Mouse (Mus musculus) frontal cortex, adult (tissue): ENCODE measurements at regions not wholly inside any gene's neighbourhood (a gene's known extent, or its start where the extent isn't known, plus 50 kb on each side); places are given as distances from the start of the nearest gene placed in this dataset.
A peak's percentile ranks its signal among the peaks of the same experiment; 100 is the strongest.

Source experiments
- ATAC-seq: cut with Nextera tagmentation; 2 replicates; pipeline ENCODE4 v1.9.2; 2017; ENCODE audit warnings: mild to moderate bottlenecking, moderate library complexity, mixed read lengths; ENCODE audit not compliant: low TSS enrichment

GRCm38 (mm10) chr11:22644010-22644625 is 132.2 kb downstream of the Tmem17 start:
- peak; percentile 83 for ATAC-seq

DNA sequence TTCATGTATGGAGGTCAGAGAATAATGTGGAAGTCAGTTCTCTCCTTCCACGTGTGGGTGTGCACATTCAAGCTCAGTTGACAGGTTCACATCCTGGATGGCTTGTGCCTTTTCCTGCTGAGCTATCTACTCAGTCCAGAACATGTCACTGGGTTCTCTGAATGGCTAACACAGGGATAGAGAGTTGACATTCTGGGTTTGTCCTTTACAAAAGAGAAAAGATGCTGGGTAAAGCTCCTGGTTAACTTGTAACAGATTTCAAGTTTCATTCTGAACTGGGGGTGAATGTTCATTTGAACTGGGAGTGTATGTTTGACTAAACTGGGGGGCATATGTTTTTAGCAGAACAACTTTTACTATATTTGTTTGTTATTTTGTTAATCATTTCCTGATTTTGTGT is 133.0 kb downstream of the Tmem17 start:
- no peak for ATAC-seq

DNA sequence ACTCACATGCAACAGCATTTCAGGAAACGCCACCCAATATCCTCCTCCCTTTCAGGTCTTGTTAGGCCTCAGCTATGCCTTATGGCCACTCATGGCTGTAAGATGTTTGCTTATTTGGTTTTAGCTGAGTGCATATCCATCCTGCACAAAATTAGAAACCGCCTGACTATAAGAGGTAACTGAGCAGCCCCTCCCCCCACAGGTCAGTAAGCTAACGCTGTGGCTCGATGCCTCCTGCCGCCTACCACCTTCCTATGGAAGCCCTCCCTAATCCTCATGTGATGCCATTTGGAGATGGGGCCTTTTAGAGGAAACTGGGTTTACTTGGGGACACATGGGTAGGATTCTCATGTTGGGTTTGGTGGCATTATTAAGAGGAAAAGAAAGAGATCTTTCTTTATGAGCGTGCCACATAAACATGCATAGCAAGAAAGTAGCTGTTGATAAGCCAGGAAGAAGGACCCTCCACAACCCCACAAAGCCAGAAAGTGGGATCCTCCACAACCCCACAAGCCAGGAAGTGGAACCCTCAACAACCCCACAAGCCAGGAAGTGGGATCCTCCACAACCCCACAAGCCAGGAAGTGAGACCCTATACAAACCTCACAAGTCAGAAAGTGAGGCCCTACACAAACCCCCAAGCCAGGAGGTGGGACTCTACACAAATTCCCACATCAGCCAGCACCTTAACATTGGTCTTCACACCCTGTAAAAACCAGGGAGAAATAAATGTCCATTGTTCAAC is 134.5 kb downstream of the Tmem17 start:
- no peak for ATAC-seq

- ATAC-seq: no peak
Observed at GRCm38 (mm10) chr11:22648275-22648674, 136.4 kb downstream of the Tmem17 start.

DNA sequence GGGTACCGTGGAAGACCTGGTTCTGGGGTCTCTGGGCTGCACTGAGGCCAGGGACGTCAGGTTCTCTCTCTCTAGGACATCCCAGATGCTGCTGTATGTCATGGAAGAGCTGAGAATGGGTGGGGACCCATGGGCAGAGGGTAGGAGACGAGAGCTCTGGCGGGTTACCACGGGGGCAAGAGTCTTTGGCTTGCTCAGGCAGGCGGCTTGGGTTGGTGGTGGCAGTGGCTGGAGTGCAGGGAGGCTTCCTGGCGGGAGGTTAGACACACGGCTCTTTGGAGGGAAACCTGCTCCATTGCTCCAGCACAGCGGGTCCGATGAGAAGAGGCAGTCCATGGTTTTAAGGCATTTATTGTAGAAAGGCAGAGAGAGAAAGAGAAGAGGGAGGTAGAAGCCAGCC is 138.9 kb downstream of the Tmem17 start:
- ATAC-seq: no peak

GRCm38 (mm10) chr11:22651313-22651712 is 139.4 kb downstream of the Tmem17 start:
- no peak for ATAC-seq

GRCm38 (mm10) chr11:22651911-22652310 is 140.0 kb downstream of the Tmem17 start:
- no peak for ATAC-seq

GRCm38 (mm10) chr11:22652931-22653330 is 141.0 kb downstream of the Tmem17 start:
- no peak for ATAC-seq

GRCm38 (mm10) chr11:22653366-22653765 is 141.5 kb downstream of the Tmem17 start:
- no peak for ATAC-seq

DNA sequence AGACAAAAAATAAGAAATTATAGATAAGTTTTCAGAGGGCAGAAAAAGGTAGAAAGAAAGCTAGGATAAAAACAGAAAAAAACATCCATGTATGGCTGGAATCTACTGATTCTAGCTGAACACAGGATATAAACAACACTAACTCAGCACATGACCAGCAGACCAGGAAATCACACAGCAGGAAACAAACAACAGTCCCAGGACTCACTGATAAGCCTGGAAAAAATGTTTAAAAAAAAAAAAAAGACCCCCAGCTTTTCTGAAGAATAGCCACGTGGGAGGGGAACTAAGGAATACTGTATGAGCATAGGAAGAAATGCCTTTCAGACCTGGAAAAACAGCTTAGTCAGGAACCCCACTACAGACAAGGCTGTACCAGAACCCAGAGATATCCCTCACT is 145.7 kb downstream of the Tmem17 start:
- ATAC-seq: no peak

DNA sequence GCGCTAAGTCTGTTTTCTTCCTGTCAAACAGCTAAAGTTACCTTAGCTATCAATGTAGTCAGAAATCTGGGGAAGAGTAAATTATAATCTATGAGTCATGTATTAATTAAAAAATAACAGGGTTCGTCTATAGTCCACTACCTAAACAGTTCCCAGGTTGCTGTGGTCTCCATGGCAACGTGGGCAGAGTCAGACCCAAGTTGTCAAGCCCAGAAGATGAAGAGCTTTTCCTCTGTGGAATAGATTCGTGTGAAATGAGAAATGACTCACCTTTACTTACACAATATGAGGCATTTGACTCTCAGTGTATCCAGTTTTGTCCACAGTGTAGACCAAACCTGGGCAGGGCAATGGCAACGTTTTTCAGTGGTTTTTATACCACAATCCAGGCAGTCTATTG is 149.2 kb downstream of the Tmem17 start:
- ATAC-seq: no peak

- peak; percentile 64; the same call in 1 of the 2 replicates for ATAC-seq
Observed at GRCm38 (mm10) chr11:22661713-22662551, 150.0 kb downstream of the Tmem17 start.

DNA sequence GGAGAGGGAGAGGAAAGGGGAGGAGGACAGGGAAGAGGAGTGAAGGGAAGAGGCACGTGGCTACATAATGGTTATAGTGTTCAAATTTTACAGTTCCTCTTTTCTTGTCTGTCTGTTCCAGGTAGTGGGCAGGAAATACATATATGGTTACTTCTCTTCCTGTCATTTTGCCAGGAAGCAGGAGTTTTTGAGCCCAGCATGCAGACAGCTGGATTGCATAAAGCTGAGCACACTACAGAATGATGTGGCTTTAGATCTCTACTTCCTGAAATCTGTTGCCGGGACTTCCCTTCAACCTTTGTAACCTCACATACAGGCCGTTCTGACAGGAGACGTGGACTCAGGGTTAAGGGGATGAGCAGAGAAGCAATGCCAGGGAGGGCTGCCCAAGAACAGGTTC is 154.1 kb downstream of the Tmem17 start:
- ATAC-seq: no peak

DNA sequence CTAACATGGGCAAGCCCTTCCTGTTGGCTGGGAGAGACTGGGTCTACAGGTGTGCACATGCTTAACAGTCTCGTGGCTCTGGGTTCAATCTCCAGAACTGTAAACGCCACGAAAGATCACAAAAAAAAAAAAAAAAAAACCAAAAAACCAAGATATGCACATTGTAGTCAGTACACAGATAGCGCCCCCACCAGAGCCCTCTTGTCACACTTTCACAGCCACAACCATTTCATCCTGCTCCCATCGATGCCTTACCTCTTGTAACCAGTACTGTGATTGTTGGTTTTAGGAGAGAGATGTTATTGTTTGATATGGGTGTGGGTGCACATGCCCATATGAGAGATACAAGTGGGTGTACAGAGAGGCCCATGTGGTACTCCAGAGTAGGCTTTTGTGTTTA is 154.5 kb downstream of the Tmem17 start:
- no peak for ATAC-seq

- ATAC-seq: no peak
Observed at GRCm38 (mm10) chr11:22668220-22668619, 156.3 kb downstream of the Tmem17 start.

DNA sequence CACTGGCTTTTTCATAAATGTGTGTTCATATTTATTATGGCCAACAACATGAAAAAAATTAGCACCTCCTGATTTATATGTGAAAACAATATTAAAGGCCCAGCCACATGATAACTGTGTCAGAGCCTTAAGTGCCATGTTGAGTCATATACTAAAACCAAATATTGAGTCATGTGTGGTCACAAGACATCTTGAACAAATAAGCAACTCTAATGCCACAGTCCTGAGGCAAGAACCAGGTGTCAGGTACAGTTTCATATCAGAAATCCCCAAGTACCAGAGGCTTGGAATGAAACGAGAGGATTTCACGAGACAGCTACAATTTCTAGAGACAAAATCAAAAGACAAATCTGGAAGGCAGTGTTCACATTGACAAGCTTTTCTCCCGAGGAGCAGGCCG is 157.4 kb downstream of the Tmem17 start:
- ATAC-seq: no peak

GRCm38 (mm10) chr11:22671791-22672490 is 160.1 kb downstream of the Tmem17 start:
- peak; percentile 98 for ATAC-seq

DNA sequence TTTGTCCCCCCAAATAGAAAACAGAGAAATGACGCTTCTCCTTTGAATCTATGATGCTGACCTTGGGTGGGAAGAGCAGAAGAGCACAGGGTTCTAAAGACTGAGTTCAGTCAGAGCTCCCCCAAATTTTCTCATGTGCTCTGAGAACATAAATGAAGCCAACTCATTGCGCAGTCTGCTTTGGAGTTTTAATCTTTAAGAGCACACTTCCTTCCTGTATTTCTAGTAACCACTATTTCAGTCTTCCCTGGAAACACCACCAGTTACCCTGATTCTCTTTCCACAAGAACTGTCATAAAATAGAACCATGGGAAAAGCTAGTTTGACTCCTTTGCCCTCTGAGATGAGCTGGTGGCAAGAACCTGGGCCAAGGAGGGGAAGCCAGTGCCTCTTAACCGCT is 163.2 kb downstream of the Tmem17 start:
- no peak for ATAC-seq

DNA sequence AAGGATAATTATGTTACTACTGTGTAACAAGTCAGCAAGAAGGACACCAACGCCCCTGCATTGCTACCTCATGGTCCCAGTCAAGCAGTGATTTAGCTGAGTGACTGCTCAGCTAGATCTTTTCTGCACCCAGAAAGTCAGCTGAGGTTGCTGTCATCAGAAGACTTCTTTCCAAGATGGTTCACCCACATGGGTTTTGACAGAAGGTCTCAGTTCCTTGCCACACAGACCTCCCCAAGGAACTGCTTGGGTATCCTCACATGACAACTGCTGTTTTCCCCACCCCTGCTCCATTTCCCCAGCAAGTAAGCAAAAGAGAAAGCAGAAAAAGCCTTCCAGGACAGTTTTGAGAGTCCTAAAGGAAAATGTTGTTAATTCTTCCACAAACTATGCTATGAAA is 163.9 kb downstream of the Tmem17 start:
- ATAC-seq: no peak

DNA sequence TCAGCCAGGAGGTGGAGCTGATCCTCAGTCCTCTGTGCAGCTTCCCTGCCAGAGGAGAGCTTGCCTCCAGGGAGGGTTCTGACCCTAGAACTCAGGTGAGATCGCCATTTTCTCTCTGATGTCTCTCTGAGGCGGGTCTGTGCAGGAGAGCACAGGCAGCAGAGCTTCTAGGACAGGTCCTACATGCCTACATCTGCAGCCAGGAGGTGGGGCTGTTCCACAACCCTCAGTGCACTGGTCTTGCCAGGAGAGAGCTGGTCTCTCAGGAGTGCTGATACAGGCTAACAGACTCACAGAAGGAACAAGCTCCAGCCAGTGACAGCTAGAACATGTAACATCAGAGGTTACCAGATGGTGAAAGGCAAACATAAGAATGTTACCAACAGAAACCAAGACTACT is 165.4 kb downstream of the Tmem17 start:
- no peak for ATAC-seq

DNA sequence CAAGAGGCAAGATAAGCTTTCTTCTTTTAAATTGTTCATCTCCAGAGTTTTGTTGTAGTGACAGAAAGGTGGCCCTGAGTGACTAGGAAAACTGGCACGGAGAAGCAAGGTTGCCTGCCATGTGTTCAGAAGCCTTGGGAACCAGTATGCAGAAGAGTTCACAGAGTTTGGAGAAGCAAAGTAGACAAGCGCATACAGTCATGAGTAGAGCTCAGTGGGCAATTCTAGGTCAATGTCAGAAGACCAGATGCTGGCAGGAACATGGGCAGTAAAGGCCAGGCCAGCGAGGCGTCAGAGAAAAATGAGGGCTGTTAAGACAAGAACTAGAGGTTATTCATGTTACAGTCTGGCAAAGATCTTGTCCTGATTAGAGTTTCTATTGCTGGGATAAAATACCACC is 172.7 kb downstream of the Tmem17 start:
- no peak for ATAC-seq

DNA sequence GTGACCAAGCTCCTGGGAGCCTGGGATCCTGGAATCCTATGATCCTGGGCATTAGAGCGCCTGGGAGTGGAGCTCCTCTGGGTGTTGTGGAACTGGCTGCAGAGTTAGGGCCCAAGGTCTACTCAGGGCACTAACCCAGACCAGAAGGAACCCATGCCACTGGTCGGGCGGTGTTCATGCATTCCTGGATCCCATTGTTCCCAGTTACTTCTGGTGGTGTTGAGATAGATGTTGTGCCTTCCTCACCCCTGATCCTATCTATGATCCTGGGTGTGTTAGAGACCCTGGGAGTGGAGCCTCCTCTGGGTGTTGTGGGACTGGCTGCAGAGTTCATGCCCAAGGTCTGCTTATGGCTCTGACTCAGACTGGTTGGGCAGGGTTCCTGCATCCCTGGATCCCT is 169.9 kb downstream of the B3gnt2 start:
- ATAC-seq: no peak
